ENCODE assay signal across 8 mouse cellular contexts in the genomic region with DNA sequence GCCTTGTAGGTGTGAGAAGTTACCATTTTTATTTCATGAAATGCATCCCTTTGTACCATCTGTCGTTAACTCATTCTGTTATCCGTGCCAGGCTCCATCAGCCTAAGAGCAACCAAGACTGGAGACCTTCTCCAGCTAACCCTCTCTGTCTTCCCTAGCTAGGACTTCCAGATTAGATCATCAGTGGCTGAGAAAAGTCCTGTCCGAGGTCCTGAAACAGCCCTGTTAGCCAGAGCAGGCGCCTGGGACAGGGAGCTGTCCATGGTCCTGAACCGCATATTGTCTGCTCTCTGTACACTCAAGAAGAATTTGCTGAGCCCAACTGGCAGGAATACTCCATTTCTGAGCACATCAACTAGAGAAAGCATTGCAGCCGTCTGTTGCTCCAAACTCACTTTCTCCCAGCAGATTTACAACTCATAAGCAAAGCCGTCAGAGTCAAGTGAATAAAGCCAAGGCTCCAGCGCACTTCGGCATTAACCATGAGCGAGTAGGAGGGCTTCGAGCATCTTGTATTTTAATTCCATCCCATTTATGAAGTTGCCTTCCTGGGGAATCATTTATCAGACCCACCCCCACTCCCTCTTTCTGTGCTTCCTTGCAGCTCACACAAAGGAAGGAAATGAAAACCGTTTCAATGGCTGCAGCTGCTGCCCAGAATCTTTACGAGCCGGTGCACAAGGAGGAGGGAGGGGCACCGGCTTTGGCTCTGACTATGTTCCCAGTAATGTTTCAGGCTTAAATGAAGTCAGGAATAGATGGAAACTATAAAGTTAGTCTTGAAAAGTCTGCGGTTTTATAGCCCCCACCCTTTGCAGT.
DNase-seq lines count a peak whose midpoint lies in the region; ATAC-seq and TF ChIP-seq lines count a peak whose summit lies in the region.

No protein-coding gene starts in this region.

- TF ChIP-seq EP300 in heart, postnatal 0 days (IDR thresholded peaks at IDR 0.05; ENCODE audit: low read depth): no peak
- TF ChIP-seq EP300 in liver, embryonic 14.5 days (IDR thresholded peaks at IDR 0.05; ENCODE audit: low read depth): no peak

- TF ChIP-seq CTCF in heart, postnatal 0 days (IDR thresholded peaks at IDR 0.05; ENCODE audit: low read depth): no peak
- no peak for TF ChIP-seq CTCF in liver, embryonic 14.5 days (IDR thresholded peaks at IDR 0.05; ENCODE audit: low read depth)

- no peak overlapping the region for H3K4me2 ChIP-seq in heart, postnatal 0 days (ENCODE audit: low read depth, low read length)
- no peak overlapping the region for H3K4me2 ChIP-seq in liver, embryonic 14.5 days (ENCODE audit: low read depth)
- peak overlapping the region; percentile 35; the same call in 1 of the 2 replicates for H3K4me2 ChIP-seq in neural tube, embryonic 14.5 days (ENCODE audit: low read depth, low read length)

- H3K9ac ChIP-seq in heart, postnatal 0 days (replicated peaks; ENCODE audit: low read depth, low read length): no peak overlapping the region
- no peak overlapping the region for H3K9ac ChIP-seq in liver, embryonic 14.5 days (replicated peaks)
- H3K9ac ChIP-seq in neural tube, embryonic 14.5 days (replicated peaks; ENCODE audit: low read depth, low read length): peak overlapping the region; percentile 26; the same call in 1 of the 2 replicates

- 56% methylated on average over 16 of the region's 16 CpGs for WGBS in forebrain, embryonic 10.5 days
- WGBS in heart, postnatal 0 days: 52% methylated on average over 16 of the region's 16 CpGs
- WGBS in liver, embryonic 14.5 days (ENCODE audit: insufficient replicate concordance): 45% methylated on average over 16 of the region's 16 CpGs
- 21% methylated on average over 16 of the region's 16 CpGs for WGBS in neural tube, embryonic 14.5 days

- no peaks in the 10 kb centered on the region for H3K9me3 ChIP-seq in forebrain, embryonic 10.5 days
- no peaks in the 10 kb centered on the region for H3K9me3 ChIP-seq in heart, postnatal 0 days (replicated peaks; ENCODE audit: control insufficient read depth, low read length)
- no peaks in the 10 kb centered on the region for H3K9me3 ChIP-seq in liver, embryonic 14.5 days (ENCODE audit: control insufficient read depth, low read length)
- no peaks in the 10 kb centered on the region for H3K9me3 ChIP-seq in neural tube, embryonic 14.5 days (ENCODE audit: control insufficient read depth, low read length)

- DNase-seq in 3T3-L1 (ENCODE audit: low read depth, low spot score): peak; percentile 91
- peak; percentile 79 for DNase-seq in adrenal gland, adult 2 months
- DNase-seq in forebrain, embryonic 10.5 days (ENCODE audit: extremely low spot score, low spot score): peak; percentile 88
- DNase-seq in heart, postnatal 0 days (ENCODE audit: low spot score): peak; percentile 84
- peak; percentile 85 to 93 for DNase-seq in kidney, postnatal 25 days
- DNase-seq in liver, embryonic 14.5 days (ENCODE audit: low read depth in 3 of 3, low spot score in 3 of 3): peak; percentile 33 to 42 (median 39)
- DNase-seq in thymus, postnatal 36 days: peak; percentile 21 to 31

- H3K4me1 ChIP-seq in forebrain, embryonic 10.5 days: no peaks in the 10 kb centered on the region
- no peaks in the 10 kb centered on the region for H3K4me1 ChIP-seq in heart, postnatal 0 days (ENCODE audit: control insufficient read depth, insufficient read depth)
- no peaks in the 10 kb centered on the region for H3K4me1 ChIP-seq in liver, embryonic 14.5 days (replicated peaks; ENCODE audit: control insufficient read depth in 2 of 2, insufficient read depth in 2 of 2, low read length in 1 of 2)
- peaks cover 10% of the 10 kb centered on the region; the same call in 1 of the 2 replicates for H3K4me1 ChIP-seq in neural tube, embryonic 14.5 days (ENCODE audit: control insufficient read depth, insufficient read depth, low read length)

- H3K27ac ChIP-seq in forebrain, embryonic 10.5 days: no peak overlapping the region
- no peak overlapping the region for H3K27ac ChIP-seq in heart, postnatal 0 days (ENCODE audit: low read depth)
- H3K27ac ChIP-seq in liver, embryonic 14.5 days: no peak overlapping the region
- H3K27ac ChIP-seq in neural tube, embryonic 14.5 days (ENCODE audit: low read depth, low read length): peak overlapping the region; percentile 45

- no peaks in the 10 kb centered on the region for H3K36me3 ChIP-seq in forebrain, embryonic 10.5 days (replicated peaks)
- H3K36me3 ChIP-seq in heart, postnatal 0 days (replicated peaks; ENCODE audit: control insufficient read depth, insufficient read depth, low read length): no peaks in the 10 kb centered on the region
- H3K36me3 ChIP-seq in liver, embryonic 14.5 days (replicated peaks; ENCODE audit: control insufficient read depth, insufficient read depth, low read depth): no peaks in the 10 kb centered on the region
- H3K36me3 ChIP-seq in neural tube, embryonic 14.5 days (ENCODE audit: control insufficient read depth, insufficient read depth, low read length): no peaks in the 10 kb centered on the region

- no peak overlapping the region for H3K4me3 ChIP-seq in forebrain, embryonic 10.5 days
- no peak overlapping the region for H3K4me3 ChIP-seq in heart, postnatal 0 days (ENCODE audit: low read depth, low read length)
- no peak overlapping the region for H3K4me3 ChIP-seq in liver, embryonic 14.5 days (ENCODE audit: insufficient read depth in 1 of 2, low read depth in 2 of 2, low read length in 2 of 2)
- H3K4me3 ChIP-seq in neural tube, embryonic 14.5 days (ENCODE audit: low read depth, low read length): no peak overlapping the region; the same call in 1 of the 2 replicates

- ATAC-seq in heart, postnatal 0 days (ENCODE audit: insufficient read depth, low read depth): peak; percentile 76
- ATAC-seq in liver, embryonic 14.5 days (ENCODE audit: insufficient read depth): no peak
- peak; percentile 45; the same call in 1 of the 2 replicates for ATAC-seq in neural tube, embryonic 14.5 days (ENCODE audit: low read depth)

- no peaks in the 10 kb centered on the region for H3K27me3 ChIP-seq in forebrain, embryonic 10.5 days (ENCODE audit: poor library complexity, severe bottlenecking)
- H3K27me3 ChIP-seq in heart, postnatal 0 days (ENCODE audit: control insufficient read depth, insufficient read depth, low read length): no peaks in the 10 kb centered on the region
- H3K27me3 ChIP-seq in liver, embryonic 14.5 days (ENCODE audit: control insufficient read depth, insufficient read depth, low read length): no peaks in the 10 kb centered on the region
- no peaks in the 10 kb centered on the region for H3K27me3 ChIP-seq in neural tube, embryonic 14.5 days (ENCODE audit: control insufficient read depth, insufficient read depth, low read length)

Comparison
In these comparisons a context has a peak if more than half of its experiments do, and no peak if none do; other contexts are left out.
1. DNase-seq: peak in every context shown above with its lines; median percentile 91 in 3T3-L1; 89 in kidney, postnatal 25 days; 88 in forebrain, embryonic 10.5 days; 84 in heart, postnatal 0 days; 79 in adrenal gland, adult 2 months; 39 in liver, embryonic 14.5 days; 26 in thymus, postnatal 36 days.